Mouse (Mus musculus): Measurements from ENCODE around the gene Dyrk4. TPM values are rescaled to one million over a fixed set of nuclear protein-coding genes. Genes with fewer than 3 reads are reported as not detected.

Gene Dyrk4
- total RNA-seq, 2 experiments from 2014 or later, result not detected

- ATAC-seq (replicated peaks; ENCODE audit: poor library complexity), result no peak; the same call in 1 of the 2 replicates
These were observed 85.0 kb downstream of the Dyrk4 start for GRCm38 (mm10) chr6:126836628-126837027.

Other genes with a start within 250 kb of the Dyrk4 start
- gene Kcna6, start 181.2 kb downstream of the Dyrk4 start, total RNA-seq (2015), result not detected in 2 replicates
- not detected in 2 replicates for gene Kcna6, start 181.2 kb downstream of the Dyrk4 start, total RNA-seq (2017)
- 90.6 and 92.1 TPM in 2 replicates for gene Ndufa9, start 72.7 kb downstream of the Dyrk4 start, total RNA-seq (2015)
- 154 and 161 TPM in 2 replicates for gene Ndufa9, start 72.7 kb downstream of the Dyrk4 start, total RNA-seq (2017)
- gene Akap3, start 68.7 kb downstream of the Dyrk4 start, total RNA-seq (2015), result not detected in 2 replicates
- gene Akap3, start 68.7 kb downstream of the Dyrk4 start, total RNA-seq (2017), result not detected in 2 replicates
- gene Rad51ap1, start 17.7 kb upstream of the Dyrk4 start, total RNA-seq (2015), result 37.9 and 44.3 TPM in 2 replicates
- 137 and 188 TPM in 2 replicates for gene Rad51ap1, start 17.7 kb upstream of the Dyrk4 start, total RNA-seq (2017)
- gene D6Wsu163e, start 18.1 kb upstream of the Dyrk4 start, total RNA-seq (2015), result 33.7 and 52.4 TPM in 2 replicates
- 39.0 and 56.7 TPM in 2 replicates for gene D6Wsu163e, start 18.1 kb upstream of the Dyrk4 start, total RNA-seq (2017)
- gene Fgf6, start 93.7 kb upstream of the Dyrk4 start, total RNA-seq (2015), result not detected in 2 replicates
- not detected in 2 replicates for gene Fgf6, start 93.7 kb upstream of the Dyrk4 start, total RNA-seq (2017)
- not detected in 2 replicates for gene Fgf23, start 151.1 kb upstream of the Dyrk4 start, total RNA-seq (2015)
- not detected in 2 replicates for gene Fgf23, start 151.1 kb upstream of the Dyrk4 start, total RNA-seq (2017)
- gene Tigar, start 187.7 kb upstream of the Dyrk4 start, total RNA-seq (2015), result 8.4 and 9.8 TPM in 2 replicates
- gene Tigar, start 187.7 kb upstream of the Dyrk4 start, total RNA-seq (2017), result 8.0 and 13.7 TPM in 2 replicates
- 76.9 and 124 TPM in 2 replicates for gene Ccnd2, start 230.4 kb upstream of the Dyrk4 start, total RNA-seq (2015)
- gene Ccnd2, start 230.4 kb upstream of the Dyrk4 start, total RNA-seq (2017), result 38.8 and 51.4 TPM in 2 replicates

Data from megakaryocyte progenitor cell, adult 5-6 weeks (primary cell).